Mouse (Mus musculus): ENCODE data around the gene Col4a3bp. TPM values are rescaled to one million over a fixed set of nuclear protein-coding genes. Genes with fewer than 3 reads are reported as not detected.

The Col4a3bp gene
- total RNA-seq, 1 experiment: 23.6 TPM

- Histone ChIP-seq H3K9ac (ENCODE audit: insufficient read depth, low read depth, low read length, poor library complexity, severe bottlenecking) (no peak overlapping the region), H3K9me3 (ENCODE audit: control insufficient read depth, insufficient read depth, low read depth, low read length) (no peaks in the 10 kb centered on the region), H3K4me1 (ENCODE audit: control insufficient read depth in 2 of 2, insufficient read depth in 2 of 2, low read length in 2 of 2, poor library complexity in 1 of 2) (peaks cover 0 to 3% of the 10 kb centered on the region in 2 experiments; a peak in 1 of 4 replicates), H3K4me3 (ENCODE audit: insufficient read depth in 1 of 2, low read depth in 1 of 2, low read length in 2 of 2, poor library complexity in 1 of 2, severe bottlenecking in 1 of 2) (no peak overlapping the region), H3K36me3 (ENCODE audit: control insufficient read depth, insufficient read depth, low read length, poor library complexity, severe bottlenecking) (peaks cover 3% of the 10 kb centered on the region; the same call in 1 of the 2 replicates), H3K27ac (ENCODE audit: insufficient read depth, low read depth, low read length, poor library complexity, severe bottlenecking) (no peak overlapping the region)
- in situ Hi-C loops (cut with MboI; ENCODE audit: low sequenced_read_pairs in 2 of 2, unreplicated experiment in 2 of 2): loop anchor here in 1 of 2 experiments (5.0 kb wide), 1 partner anchor 1525 kb away; no protein-coding TSS in a partner anchor
- DNase-seq (ENCODE audit: low read depth, low spot score): no peak
- no peak for TF ChIP-seq ZC3H11A (IDR thresholded peaks at IDR 0.05; ENCODE audit: borderline replicate concordance, low read depth, low read length)
- no peak for TF ChIP-seq CHD2 (IDR thresholded peaks at IDR 0.05; ENCODE audit: low read depth, low read length)
- TF ChIP-seq MAFK (IDR thresholded peaks at IDR 0.05; ENCODE audit: insufficient read depth, low read depth, low read length): no peak
- TF ChIP-seq ZNF384 (IDR thresholded peaks at IDR 0.05; ENCODE audit: low read depth, low read length): no peak
- TF ChIP-seq HCFC1 (IDR thresholded peaks at IDR 0.05; ENCODE audit: borderline replicate concordance, insufficient read depth, low read length): no peak
These were observed 15.4 kb upstream of the Col4a3bp start for GRCm38 (mm10) chr13:96527022-96527421.

GRCm38 (mm10) chr13:96527856-96528255 lies 14.6 kb upstream of the Col4a3bp start:
- no peaks in the 10 kb centered on the region for H3K9me3 ChIP-seq (ENCODE audit: control insufficient read depth, insufficient read depth, low read depth, low read length)
- H3K27ac ChIP-seq (ENCODE audit: insufficient read depth, low read depth, low read length, poor library complexity, severe bottlenecking): no peak overlapping the region
- H3K36me3 ChIP-seq (ENCODE audit: control insufficient read depth, insufficient read depth, low read length, poor library complexity, severe bottlenecking): peaks cover 3% of the 10 kb centered on the region; the same call in 1 of the 2 replicates
- no peak overlapping the region for H3K4me3 ChIP-seq (ENCODE audit: insufficient read depth in 1 of 2, low read depth in 1 of 2, low read length in 2 of 2, poor library complexity in 1 of 2, severe bottlenecking in 1 of 2)
- H3K9ac ChIP-seq (ENCODE audit: insufficient read depth, low read depth, low read length, poor library complexity, severe bottlenecking): no peak overlapping the region; the same call in 1 of the 2 replicates
- no peak for DNase-seq (ENCODE audit: low read depth, low spot score)
- in situ Hi-C loops (cut with MboI; ENCODE audit: low sequenced_read_pairs in 2 of 2, unreplicated experiment in 2 of 2): loop anchor here in 1 of 2 experiments (5.0 kb wide), 1 partner anchor 1526 kb away; no protein-coding TSS in a partner anchor
- H3K4me1 ChIP-seq (ENCODE audit: control insufficient read depth in 2 of 2, insufficient read depth in 2 of 2, low read length in 2 of 2, poor library complexity in 1 of 2): peaks cover 0 to 3% of the 10 kb centered on the region in 2 experiments; a peak in 1 of 4 replicates
- TF ChIP-seq MAFK (IDR thresholded peaks at IDR 0.05; ENCODE audit: insufficient read depth, low read depth, low read length): no peak
- TF ChIP-seq HCFC1 (IDR thresholded peaks at IDR 0.05; ENCODE audit: borderline replicate concordance, insufficient read depth, low read length): no peak
- no peak for TF ChIP-seq ZNF384 (IDR thresholded peaks at IDR 0.05; ENCODE audit: low read depth, low read length)
- TF ChIP-seq CHD2 (IDR thresholded peaks at IDR 0.05; ENCODE audit: low read depth, low read length): no peak
- no peak for TF ChIP-seq ZC3H11A (IDR thresholded peaks at IDR 0.05; ENCODE audit: borderline replicate concordance, low read depth, low read length)

GRCm38 (mm10) chr13:96528776-96529175 lies 13.6 kb upstream of the Col4a3bp start:
- H3K4me3 ChIP-seq (ENCODE audit: insufficient read depth in 1 of 2, low read depth in 1 of 2, low read length in 2 of 2, poor library complexity in 1 of 2, severe bottlenecking in 1 of 2): no peak overlapping the region
- H3K9ac ChIP-seq (ENCODE audit: insufficient read depth, low read depth, low read length, poor library complexity, severe bottlenecking): no peak overlapping the region
- H3K9me3 ChIP-seq (ENCODE audit: control insufficient read depth, insufficient read depth, low read depth, low read length): no peaks in the 10 kb centered on the region
- H3K36me3 ChIP-seq (ENCODE audit: control insufficient read depth, insufficient read depth, low read length, poor library complexity, severe bottlenecking): peaks cover 3% of the 10 kb centered on the region; the same call in 1 of the 2 replicates
- TF ChIP-seq HCFC1 (IDR thresholded peaks at IDR 0.05; ENCODE audit: borderline replicate concordance, insufficient read depth, low read length) (no peak), ZNF384 (IDR thresholded peaks at IDR 0.05; ENCODE audit: low read depth, low read length) (no peak), CHD2 (IDR thresholded peaks at IDR 0.05; ENCODE audit: low read depth, low read length) (no peak), MAFK (IDR thresholded peaks at IDR 0.05; ENCODE audit: insufficient read depth, low read depth, low read length) (no peak), ZC3H11A (IDR thresholded peaks at IDR 0.05; ENCODE audit: borderline replicate concordance, low read depth, low read length) (no peak)
- peaks cover 0 to 3% of the 10 kb centered on the region in 2 experiments; a peak in 1 of 4 replicates for H3K4me1 ChIP-seq (ENCODE audit: control insufficient read depth in 2 of 2, insufficient read depth in 2 of 2, low read length in 2 of 2, poor library complexity in 1 of 2)
- no peak overlapping the region for H3K27ac ChIP-seq (ENCODE audit: insufficient read depth, low read depth, low read length, poor library complexity, severe bottlenecking)
- DNase-seq (ENCODE audit: low read depth, low spot score): no peak
- in situ Hi-C loops (cut with MboI; ENCODE audit: low sequenced_read_pairs in 2 of 2, unreplicated experiment in 2 of 2): loop anchor here in 1 of 2 experiments (5.0 kb wide), 1 partner anchor 1526 kb away; no protein-coding TSS in a partner anchor

GRCm38 (mm10) chr13:96529542-96529941 lies 12.9 kb upstream of the Col4a3bp start:
- in situ Hi-C loops (cut with MboI; ENCODE audit: low sequenced_read_pairs in 2 of 2, unreplicated experiment in 2 of 2): loop anchor here in 1 of 2 experiments (5.0 kb wide), 1 partner anchor 1527 kb away; no protein-coding TSS in a partner anchor
- no peak for DNase-seq (ENCODE audit: low read depth, low spot score)
- peaks cover 3% of the 10 kb centered on the region; the same call in 1 of the 2 replicates for H3K36me3 ChIP-seq (ENCODE audit: control insufficient read depth, insufficient read depth, low read length, poor library complexity, severe bottlenecking)

More at GRCm38 (mm10) chr13:96529542-96529941, 12.9 kb upstream of the Col4a3bp start:
- Histone ChIP-seq H3K9me3 (ENCODE audit: control insufficient read depth, insufficient read depth, low read depth, low read length) (no peaks in the 10 kb centered on the region), H3K4me1 (ENCODE audit: control insufficient read depth in 2 of 2, insufficient read depth in 2 of 2, low read length in 2 of 2, poor library complexity in 1 of 2) (peaks cover 0 to 3% of the 10 kb centered on the region in 2 experiments; a peak in 1 of 4 replicates), H3K4me3 (ENCODE audit: insufficient read depth in 1 of 2, low read depth in 1 of 2, low read length in 2 of 2, poor library complexity in 1 of 2, severe bottlenecking in 1 of 2) (no peak overlapping the region), H3K27ac (ENCODE audit: insufficient read depth, low read depth, low read length, poor library complexity, severe bottlenecking) (no peak overlapping the region), H3K9ac (ENCODE audit: insufficient read depth, low read depth, low read length, poor library complexity, severe bottlenecking) (no peak overlapping the region)
- TF ChIP-seq HCFC1 (IDR thresholded peaks at IDR 0.05; ENCODE audit: borderline replicate concordance, insufficient read depth, low read length): no peak
- no peak for TF ChIP-seq ZC3H11A (IDR thresholded peaks at IDR 0.05; ENCODE audit: borderline replicate concordance, low read depth, low read length)
- no peak for TF ChIP-seq CHD2 (IDR thresholded peaks at IDR 0.05; ENCODE audit: low read depth, low read length)
- no peak for TF ChIP-seq MAFK (IDR thresholded peaks at IDR 0.05; ENCODE audit: insufficient read depth, low read depth, low read length)
- no peak for TF ChIP-seq ZNF384 (IDR thresholded peaks at IDR 0.05; ENCODE audit: low read depth, low read length)
